14 mouse cellular contexts compared by ENCODE assay signal in genomic region chr3:88514231-88515094, GRCm38 (mm10). TPM values are rescaled to one million over a fixed set of nuclear protein-coding genes. Genes with fewer than 3 reads are reported as not detected.
DNase-seq lines count a peak whose midpoint lies in the region; ATAC-seq and TF ChIP-seq lines count a peak whose summit lies in the region.
"Had no signal": no experiment of that assay in that cellular context is flagged by ENCODE, and none has a peak within 500 bp of the region (broad histone marks: within the 10 kb centered on the region; RNA-seq: fewer than 3 reads in every experiment).

No protein-coding gene starts in this region.

- no peaks in the 10 kb centered on the region for H3K36me3 ChIP-seq in megakaryocyte, embryonic 14.5 days (replicated peaks; ENCODE audit: low read length)
- no peaks in the 10 kb centered on the region for H3K36me3 ChIP-seq in lung, postnatal 0 days (ENCODE audit: insufficient read depth, low read length)
- H3K36me3 ChIP-seq in forebrain, embryonic 11.5 days (ENCODE audit: control insufficient read depth, insufficient read depth, low read length), result no peaks in the 10 kb centered on the region
- H3K36me3 ChIP-seq: heart, embryonic 15.5 days had no signal

- no peak for ATAC-seq in megakaryocyte, adult 5-6 weeks (ENCODE audit: poor library complexity, severe bottlenecking)
- ATAC-seq in lung, postnatal 0 days, result peak; percentile 16
- no peak for ATAC-seq in forebrain, embryonic 11.5 days (replicated peaks; ENCODE audit: low FRiP score)
- ATAC-seq: hindbrain, embryonic 16.5 days had no signal

- no peak overlapping the region for H3K9ac ChIP-seq in lung, postnatal 0 days (replicated peaks; ENCODE audit: low read depth)
- H3K9ac ChIP-seq in forebrain, embryonic 11.5 days (ENCODE audit: low read length), result no peak overlapping the region
- H3K9ac ChIP-seq: heart, embryonic 15.5 days had no signal

- peak; percentile 47; the same call in 1 of the 2 replicates for TF ChIP-seq EP300 in lung, postnatal 0 days (IDR thresholded peaks at IDR 0.05)

- 58% methylated on average over 10 of the region's 10 CpGs for WGBS in lung, postnatal 0 days
- WGBS in forebrain, embryonic 11.5 days, result 84% methylated on average over 10 of the region's 10 CpGs

- H3K4me2 ChIP-seq in lung, postnatal 0 days (replicated peaks; ENCODE audit: low read depth, low read length), result no peak overlapping the region
- H3K4me2 ChIP-seq in forebrain, embryonic 11.5 days (ENCODE audit: low read depth, low read length, severe bottlenecking), result no peak overlapping the region
- H3K4me2 ChIP-seq: heart, embryonic 15.5 days had no signal

- peaks cover 84% of the 10 kb centered on the region for H3K4me1 ChIP-seq in megakaryocyte, embryonic 14.5 days
- peaks cover 27% of the 10 kb centered on the region for H3K4me1 ChIP-seq in lung, postnatal 0 days (ENCODE audit: insufficient read depth, low read depth, low read length)
- peaks cover 22% of the 10 kb centered on the region for H3K4me1 ChIP-seq in forebrain, embryonic 11.5 days (replicated peaks; ENCODE audit: control insufficient read depth, insufficient read depth, low read length)

- H3K27me3 ChIP-seq in megakaryocyte, embryonic 14.5 days (replicated peaks), result peaks cover 37% of the 10 kb centered on the region
- no peaks in the 10 kb centered on the region for H3K27me3 ChIP-seq in lung, postnatal 0 days (replicated peaks; ENCODE audit: insufficient read depth, low read length)
- H3K27me3 ChIP-seq in forebrain, embryonic 11.5 days (ENCODE audit: control insufficient read depth, insufficient read depth, low read length), result no peaks in the 10 kb centered on the region
- H3K27me3 ChIP-seq: heart, embryonic 15.5 days had no signal

- DNase-seq in induced T-regulatory cell, adult 2 months (ENCODE audit: low read depth), result peak; percentile 72
- peak; percentile 79 for DNase-seq in lung, postnatal 0 days (ENCODE audit: low spot score)
- no peak for DNase-seq in left cerebral cortex, adult 18-20 months (ENCODE audit: low spot score in 2 of 2)
- DNase-seq in adrenal gland, adult (ENCODE audit: inconsistent age in 2 of 2, low spot score in 1 of 2), result no peak
- no peak for DNase-seq in forebrain, embryonic 11.5 days (ENCODE audit: low spot score)
- DNase-seq in adrenal gland, postnatal 36 days, result no peak
- DNase-seq: kidney, postnatal 14 days; layer of hippocampus, postnatal 36 days had no signal

- peak overlapping the region; percentile 65; the same call in 1 of the 2 replicates for H3K27ac ChIP-seq in lung, postnatal 0 days (ENCODE audit: low read length)
- no peak overlapping the region for H3K27ac ChIP-seq in forebrain, embryonic 11.5 days (ENCODE audit: low read depth, low read length)

- no peak for TF ChIP-seq CTCF in lung, postnatal 0 days (IDR thresholded peaks at IDR 0.05)

- H3K9me3 ChIP-seq in megakaryocyte, embryonic 14.5 days, result 0 out of 2 replicates have a peak, but pooled peaks cover 2% of the 10 kb centered on the region
- no peaks in the 10 kb centered on the region for H3K9me3 ChIP-seq in lung, postnatal 0 days (ENCODE audit: low read length)
- no peaks in the 10 kb centered on the region for H3K9me3 ChIP-seq in forebrain, embryonic 11.5 days (ENCODE audit: control insufficient read depth, low read length)
- H3K9me3 ChIP-seq: heart, embryonic 15.5 days had no signal

- peak overlapping the region; percentile 38 for H3K4me3 ChIP-seq in megakaryocyte, embryonic 14.5 days (replicated peaks)
- H3K4me3 ChIP-seq in lung, postnatal 0 days (ENCODE audit: low read depth, low read length), result no peak overlapping the region
- no peak overlapping the region for H3K4me3 ChIP-seq in forebrain, embryonic 11.5 days (ENCODE audit: low read depth, low read length)
- H3K4me3 ChIP-seq: heart, embryonic 15.5 days had no signal

RNA-seq across cellular contexts. Expression of gene Lmna, which starts 4.7 kb away (rescaled TPM):
- 607 and 1,158 TPM in 2 replicates for polyA plus RNA-seq in megakaryocyte, embryonic 14.5 days (2012; ENCODE audit: insufficient read depth, low replicate concordance)
- 1.5 and 1.9 TPM in 2 replicates for total RNA-seq in megakaryocyte, adult 5-6 weeks (2015)
- total RNA-seq in megakaryocyte, adult 5-6 weeks (2017), result 2.5 and 4.5 TPM in 2 replicates
- polyA plus RNA-seq in lung, postnatal 0 days (2015; fragmentation: Nextera tagmentation; extraction: Ambion mirVana), result 185 and 216 TPM in 2 replicates
- 10 to 100 TPM; 61.3 to 67.9 TPM for total RNA-seq in left cerebral cortex, adult 18-20 months (2021)
- 19.4 and 20.4 TPM in 2 replicates for polyA plus RNA-seq in forebrain, embryonic 11.5 days (2014; fragmentation: Nextera tagmentation; extraction: Ambion mirVana)
- total RNA-seq in adrenal gland, postnatal 36 days (2021), result 100 to 1,000 TPM; 109 to 141 TPM

RNA-seq across cellular contexts. Expression of gene Mex3a, which starts 17.7 kb away (rescaled TPM):
- 0.83 and 1.6 TPM in 2 replicates for polyA plus RNA-seq in megakaryocyte, embryonic 14.5 days (2012; ENCODE audit: insufficient read depth, low replicate concordance)
- 0.04 and 0.05 TPM in 2 replicates for total RNA-seq in megakaryocyte, adult 5-6 weeks (2015)
- 0.04 and 0.18 TPM in 2 replicates for total RNA-seq in megakaryocyte, adult 5-6 weeks (2017)
- 2.6 and 3.4 TPM in 2 replicates for polyA plus RNA-seq in lung, postnatal 0 days (2015; fragmentation: Nextera tagmentation; extraction: Ambion mirVana)
- total RNA-seq in left cerebral cortex, adult 18-20 months (2021), result 1 to 10 TPM; 2.7 to 3.1 TPM
- polyA plus RNA-seq in forebrain, embryonic 11.5 days (2014; fragmentation: Nextera tagmentation; extraction: Ambion mirVana), result 44.4 and 46.2 TPM in 2 replicates
- 1 to 10 TPM; 3.1 to 4.3 TPM for total RNA-seq in adrenal gland, postnatal 36 days (2021)

RNA-seq across cellular contexts. Expression of gene Rab25, which starts 33.6 kb away (rescaled TPM):
- 0.51 TPM in 1 of 2 replicates, not detected in the other for polyA plus RNA-seq in megakaryocyte, embryonic 14.5 days (2012; ENCODE audit: insufficient read depth, low replicate concordance)
- not detected in 2 replicates for total RNA-seq in megakaryocyte, adult 5-6 weeks (2015)
- not detected in 2 replicates for total RNA-seq in megakaryocyte, adult 5-6 weeks (2017)
- polyA plus RNA-seq in lung, postnatal 0 days (2015; fragmentation: Nextera tagmentation; extraction: Ambion mirVana), result 61.4 and 61.8 TPM in 2 replicates
- total RNA-seq in left cerebral cortex, adult 18-20 months (2021), result not detected
- 0.43 and 1.1 TPM in 2 replicates for polyA plus RNA-seq in forebrain, embryonic 11.5 days (2014; fragmentation: Nextera tagmentation; extraction: Ambion mirVana)
- total RNA-seq in adrenal gland, postnatal 36 days (2021), result not detected
- total RNA-seq: common myeloid progenitor, adult 5-6 weeks; gastrocnemius, adult 18-20 months had no signal
- polyA plus RNA-seq: hindbrain, embryonic 16.5 days had no signal

RNA-seq across cellular contexts. Expression of gene Lamtor2, which starts 38.4 kb away (rescaled TPM):
- 18.1 and 152 TPM in 2 replicates for polyA plus RNA-seq in megakaryocyte, embryonic 14.5 days (2012; ENCODE audit: insufficient read depth, low replicate concordance)
- total RNA-seq in megakaryocyte, adult 5-6 weeks (2015), result 31.3 TPM in 2 replicates
- total RNA-seq in megakaryocyte, adult 5-6 weeks (2017), result 57.8 and 73.4 TPM in 2 replicates
- 138 and 143 TPM in 2 replicates for polyA plus RNA-seq in lung, postnatal 0 days (2015; fragmentation: Nextera tagmentation; extraction: Ambion mirVana)
- total RNA-seq in left cerebral cortex, adult 18-20 months (2021), result 100 to 1,000 TPM; 104 to 115 TPM
- polyA plus RNA-seq in forebrain, embryonic 11.5 days (2014; fragmentation: Nextera tagmentation; extraction: Ambion mirVana), result 89.3 and 96.0 TPM in 2 replicates
- total RNA-seq in adrenal gland, postnatal 36 days (2021), result 100 to 1,000 TPM; 142 to 148 TPM

RNA-seq across cellular contexts. Expression of gene Ubqln4, which starts 39.1 kb away (rescaled TPM):
- polyA plus RNA-seq in megakaryocyte, embryonic 14.5 days (2012; ENCODE audit: insufficient read depth, low replicate concordance), result 26.1 and 51.5 TPM in 2 replicates
- 10.5 and 14.5 TPM in 2 replicates for total RNA-seq in megakaryocyte, adult 5-6 weeks (2015)
- 15.9 and 16.4 TPM in 2 replicates for total RNA-seq in megakaryocyte, adult 5-6 weeks (2017)
- polyA plus RNA-seq in lung, postnatal 0 days (2015; fragmentation: Nextera tagmentation; extraction: Ambion mirVana), result 18.4 and 22.6 TPM in 2 replicates
- total RNA-seq in left cerebral cortex, adult 18-20 months (2021), result 100 to 1,000 TPM; 143 to 147 TPM
- polyA plus RNA-seq in forebrain, embryonic 11.5 days (2014; fragmentation: Nextera tagmentation; extraction: Ambion mirVana), result 89.2 and 95.0 TPM in 2 replicates
- total RNA-seq in adrenal gland, postnatal 36 days (2021), result 10 to 100 TPM; 73.3 to 74.2 TPM

Comparison
In these comparisons a context has a peak if more than half of its experiments do, and no peak if none do; other contexts are left out.
1. DNase-seq: peak in induced T-regulatory cell, adult 2 months (single experiment) and lung, postnatal 0 days (single experiment); none in left cerebral cortex, adult 18-20 months (0 of 2), adrenal gland, adult (0 of 2), forebrain, embryonic 11.5 days (single experiment) and adrenal gland, postnatal 36 days (0 of 2).
2. RNA of gene Lmna, which starts 4.7 kb away (total RNA-seq): 109 to 141 TPM in adrenal gland, postnatal 36 days and 61.3 to 67.9 TPM in left cerebral cortex, adult 18-20 months; 1.5 to 4.5 TPM in megakaryocyte, adult 5-6 weeks; every median in the first group is over 10 times any median in the second.